Mouse (Mus musculus) hindbrain, embryonic 16.5 days (tissue): Measurements from ENCODE around the gene Crispld2. TPM values are rescaled to one million over a fixed set of nuclear protein-coding genes. Genes with fewer than 3 reads are reported as not detected.

Experiments
- ATAC-seq: fragments of 200-750 bp; cut with Nextera tagmentation; 2 replicates; pipeline ENCODE4 v1.8.0; 2017; ENCODE audit warnings: moderate TSS enrichment, moderate library complexity
- H3K27ac ChIP-seq: fragments of 300-500 bp; sonication (generic); 2 replicates; pipeline ENCODE4 v1.5.1; 2014; ENCODE audit warnings: low read depth, mild to moderate bottlenecking, control low read depth, low read length, moderate library complexity
- H3K27me3 ChIP-seq: fragments of 300-500 bp; sonication (generic); replicated peaks from 2 replicates; pipeline ENCODE4 v1.6.1; 2014; ENCODE audit warnings: low read length; ENCODE audit not compliant: control insufficient read depth, insufficient read depth
- H3K36me3 ChIP-seq: fragments of 300-500 bp; sonication (generic); 2 replicates; pipeline ENCODE4 v1.6.1; 2014; ENCODE audit warnings: mild to moderate bottlenecking, low read length, moderate library complexity, mixed read lengths; ENCODE audit not compliant: control insufficient read depth, insufficient read depth
- H3K4me1 ChIP-seq: fragments of 300-500 bp; sonication (generic); 2 replicates; pipeline ENCODE4 v1.6.1; 2014; ENCODE audit warnings: low read depth, low read length; ENCODE audit not compliant: control insufficient read depth, insufficient read depth
- H3K4me2 ChIP-seq: fragments of 300-500 bp; sonication (generic); 2 replicates; pipeline ENCODE4 v1.6.1; 2014; ENCODE audit warnings: mild to moderate bottlenecking, low read length, control low read depth, moderate library complexity
- H3K4me3 ChIP-seq: fragments of 300-500 bp; sonication (generic); 2 replicates; pipeline ENCODE4 v1.5.1; 2014; ENCODE audit warnings: mild to moderate bottlenecking, low read length, control low read depth, moderate library complexity
- H3K9ac ChIP-seq: fragments of 300-500 bp; sonication (generic); 2 replicates; pipeline ENCODE4 v1.6.1; 2014; ENCODE audit warnings: low read depth, mild to moderate bottlenecking, control low read depth, low read length, moderate library complexity
- H3K9me3 ChIP-seq: fragments of 300-500 bp; sonication (generic); 2 replicates; pipeline ENCODE4 v1.6.1; 2014; ENCODE audit warnings: mild to moderate bottlenecking, low read length, moderate library complexity; ENCODE audit not compliant: control insufficient read depth
- WGBS: fragments of 180-500 bp; shearing (Covaris S2); extraction: QIAGEN DNeasy Blood & Tissue Kit; methylation state at CpG from one replicate; pipeline ENCODE4 v1.1.7; 2014; 5-methylcytosine and 5-hydroxymethylcytosine counted together
- polyA plus RNA-seq: library from polyadenylated mRNA; unstranded; fragments of >200 nt; fragmentation: Nextera tagmentation; extraction: Ambion mirVana; gene quantifications from 2 replicates; pipeline ENCODE4 v1.2.1, GENCODE M21; 2015

Crispld2 gene
- polyA plus RNA-seq, 1 experiment from 2014 or later = 2.7 TPM

DNA sequence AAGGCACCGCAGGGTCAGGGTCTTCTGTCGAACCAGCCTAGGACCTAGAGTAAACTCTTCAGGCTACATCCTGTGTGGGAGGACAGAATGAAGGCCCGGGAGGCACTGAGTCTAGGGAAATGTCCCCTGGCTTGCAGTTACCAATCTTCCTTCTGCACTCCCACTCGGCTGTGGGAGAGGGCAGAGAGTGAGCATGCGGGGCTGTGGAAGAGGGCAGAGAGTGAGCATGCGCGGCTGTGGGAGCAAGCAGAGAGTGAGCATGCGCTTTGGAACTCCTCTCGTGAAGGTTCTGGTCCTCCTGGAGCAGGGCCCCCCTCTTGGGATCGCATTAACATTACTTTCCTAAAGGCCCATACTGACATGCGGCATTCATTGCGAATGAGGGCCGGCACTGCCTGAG is 25.1 kb downstream of the Crispld2 start:
- H3K4me3 ChIP-seq = no peak overlapping the region
- no peaks in the 10 kb centered on the region for H3K36me3 ChIP-seq
- no peaks in the 10 kb centered on the region for H3K27me3 ChIP-seq
- WGBS = 92% methylated on average over 13 of the region's 13 CpGs
- no peak overlapping the region for H3K9ac ChIP-seq
- H3K4me2 ChIP-seq = no peak overlapping the region
- no peak overlapping the region for H3K27ac ChIP-seq
- no peaks in the 10 kb centered on the region for H3K9me3 ChIP-seq
- H3K4me1 ChIP-seq = no peaks in the 10 kb centered on the region
- no peak for ATAC-seq

DNA sequence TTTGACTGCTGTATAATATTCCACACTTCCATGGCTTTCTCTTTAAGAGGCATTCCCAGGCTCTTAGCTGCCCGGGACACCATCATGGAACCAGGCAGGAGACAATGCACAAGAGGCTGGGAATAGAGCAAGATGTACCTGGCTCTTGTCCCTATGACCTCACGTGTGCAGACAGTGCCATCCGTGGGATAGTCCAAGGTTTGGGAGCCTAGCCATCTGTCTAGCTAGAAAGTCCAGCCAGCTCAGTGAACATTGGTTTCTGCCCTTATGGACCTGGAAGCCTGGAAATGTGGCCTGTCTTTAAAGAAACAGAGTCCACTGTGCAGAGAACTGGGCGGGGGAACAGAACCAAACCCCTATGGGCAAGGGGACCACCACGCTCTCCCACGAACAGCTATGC is 25.5 kb downstream of the Crispld2 start:
- Histone ChIP-seq H3K9me3 (no peaks in the 10 kb centered on the region), H3K27me3 (no peaks in the 10 kb centered on the region), H3K4me2 (no peak overlapping the region), H3K9ac (no peak overlapping the region), H3K4me1 (no peaks in the 10 kb centered on the region), H3K27ac (no peak overlapping the region), H3K4me3 (no peak overlapping the region), H3K36me3 (no peaks in the 10 kb centered on the region)
- WGBS = 92% methylated on average over 6 of the region's 6 CpGs
- no peak for ATAC-seq

- Histone ChIP-seq H3K4me3 (no peak overlapping the region), H3K4me1 (no peaks in the 10 kb centered on the region), H3K4me2 (no peak overlapping the region), H3K36me3 (no peaks in the 10 kb centered on the region), H3K27me3 (no peaks in the 10 kb centered on the region), H3K9ac (no peak overlapping the region), H3K27ac (no peak overlapping the region), H3K9me3 (no peaks in the 10 kb centered on the region)
- WGBS = 34% methylated on average over 6 of the region's 6 CpGs
- ATAC-seq = no peak
Observed at GRCm38 (mm10) chr8:120018379-120018778, 26.1 kb downstream of the Crispld2 start.

- Histone ChIP-seq H3K9me3 (no peaks in the 10 kb centered on the region), H3K9ac (no peak overlapping the region), H3K4me3 (no peak overlapping the region), H3K4me2 (no peak overlapping the region), H3K27ac (no peak overlapping the region), H3K27me3 (no peaks in the 10 kb centered on the region), H3K36me3 (no peaks in the 10 kb centered on the region), H3K4me1 (no peaks in the 10 kb centered on the region)
- 77% methylated on average over 5 of the region's 5 CpGs for WGBS
- ATAC-seq = no peak
Observed at GRCm38 (mm10) chr8:120019297-120019696, 27.1 kb downstream of the Crispld2 start.

DNA sequence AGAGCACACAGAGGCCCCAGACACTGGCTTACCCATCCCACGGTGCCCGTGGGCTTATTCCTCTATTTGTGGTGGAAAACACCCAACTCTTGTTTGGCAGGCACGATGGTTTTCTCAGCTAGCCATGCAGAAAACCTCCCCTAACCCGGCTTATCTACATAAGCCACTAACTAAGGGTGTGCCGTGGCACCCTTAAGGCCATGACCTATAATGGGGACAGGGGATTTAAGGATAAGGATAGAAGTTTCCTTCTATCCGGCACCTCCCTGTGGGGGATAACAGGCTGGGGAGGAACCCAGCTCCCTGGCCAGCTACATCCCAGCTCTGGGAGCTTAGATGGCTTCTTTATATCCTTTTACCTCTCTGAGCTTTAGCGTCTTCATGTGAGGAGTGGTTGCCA is 28.1 kb downstream of the Crispld2 start:
- H3K9me3 ChIP-seq = no peaks in the 10 kb centered on the region
- no peaks in the 10 kb centered on the region for H3K36me3 ChIP-seq
- ATAC-seq = no peak
- no peak overlapping the region for H3K9ac ChIP-seq
- no peak overlapping the region for H3K4me3 ChIP-seq
- no peaks in the 10 kb centered on the region for H3K27me3 ChIP-seq
- H3K4me2 ChIP-seq = no peak overlapping the region
- WGBS = 77% methylated on average over 7 of the region's 7 CpGs
- no peaks in the 10 kb centered on the region for H3K4me1 ChIP-seq
- H3K27ac ChIP-seq = no peak overlapping the region

DNA sequence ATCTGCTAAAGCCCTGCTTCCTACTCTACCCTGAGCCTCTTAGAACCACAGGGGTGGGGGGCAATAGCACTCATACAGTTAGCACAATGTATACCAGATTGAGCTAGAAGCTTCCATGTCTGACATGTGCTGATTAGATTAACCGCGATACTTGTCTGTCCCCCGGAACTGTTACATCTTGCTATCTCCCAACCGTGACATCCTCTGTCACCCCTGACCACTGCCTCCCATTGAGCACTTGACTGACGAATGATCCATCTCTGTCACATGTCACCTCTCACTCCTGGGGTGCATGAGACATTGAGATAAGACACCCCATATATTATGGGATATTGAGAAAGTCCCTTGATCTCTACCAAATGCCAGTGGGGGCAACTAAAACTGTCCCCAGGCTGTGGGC is 34.0 kb downstream of the Crispld2 start:
- Histone ChIP-seq H3K9ac (no peak overlapping the region), H3K27me3 (no peaks in the 10 kb centered on the region), H3K4me2 (no peak overlapping the region), H3K36me3 (no peaks in the 10 kb centered on the region), H3K4me3 (no peak overlapping the region), H3K9me3 (no peaks in the 10 kb centered on the region), H3K4me1 (no peaks in the 10 kb centered on the region), H3K27ac (no peak overlapping the region)
- no peak for ATAC-seq
- 79% methylated on average over 5 of the region's 5 CpGs for WGBS

DNA sequence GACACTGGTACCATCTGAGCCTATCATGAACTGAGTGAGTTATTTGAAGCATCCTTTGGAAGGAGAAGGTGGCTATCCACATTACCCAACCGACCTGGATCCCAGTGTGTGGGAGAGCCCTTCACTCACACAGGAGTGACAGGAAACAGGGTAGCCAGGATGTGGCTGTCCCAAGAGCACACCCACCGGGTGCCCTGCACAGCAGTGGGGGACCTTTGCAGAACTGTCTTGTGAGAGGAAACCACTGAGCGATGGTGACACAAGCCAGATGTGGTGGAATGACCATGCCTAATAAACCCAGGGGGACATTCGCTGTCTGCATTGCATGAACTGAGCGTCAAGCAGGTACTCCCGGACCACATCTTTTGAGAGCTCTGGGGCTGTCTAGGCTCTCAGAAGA is 34.8 kb downstream of the Crispld2 start:
- Histone ChIP-seq H3K9me3 (no peaks in the 10 kb centered on the region), H3K4me3 (no peak overlapping the region), H3K27ac (no peak overlapping the region), H3K36me3 (no peaks in the 10 kb centered on the region), H3K4me2 (no peak overlapping the region), H3K27me3 (no peaks in the 10 kb centered on the region), H3K4me1 (no peaks in the 10 kb centered on the region), H3K9ac (no peak overlapping the region)
- no peak for ATAC-seq
- 93% methylated on average over 6 of the region's 6 CpGs for WGBS

DNA sequence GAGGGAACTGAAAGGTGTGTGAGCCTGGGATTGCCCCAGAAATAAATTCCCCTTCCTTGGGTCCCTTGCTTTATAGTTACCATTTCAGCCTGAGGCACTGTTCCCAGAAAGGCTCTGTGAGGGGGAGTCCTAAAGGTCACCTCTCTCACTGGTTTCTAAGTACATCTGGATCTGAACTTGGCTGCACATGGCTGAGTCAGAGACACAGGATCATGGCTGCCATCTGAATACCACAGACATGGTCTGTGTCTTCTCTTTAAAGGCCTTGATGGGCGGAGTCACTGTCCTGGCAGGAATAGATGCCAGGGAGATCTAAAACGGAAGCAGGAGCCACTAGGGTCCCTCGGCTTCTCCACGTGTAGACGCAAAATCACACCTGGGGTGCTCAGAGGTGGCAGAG is 38.2 kb downstream of the Crispld2 start:
- no peaks in the 10 kb centered on the region for H3K27me3 ChIP-seq
- H3K27ac ChIP-seq = no peak overlapping the region
- ATAC-seq = no peak
- WGBS = 77% methylated on average over 5 of the region's 5 CpGs
- no peaks in the 10 kb centered on the region for H3K9me3 ChIP-seq
- no peaks in the 10 kb centered on the region for H3K36me3 ChIP-seq
- H3K9ac ChIP-seq = no peak overlapping the region
- no peak overlapping the region for H3K4me3 ChIP-seq
- no peaks in the 10 kb centered on the region for H3K4me1 ChIP-seq
- H3K4me2 ChIP-seq = no peak overlapping the region

- Histone ChIP-seq H3K4me1 (no peaks in the 10 kb centered on the region), H3K36me3 (no peaks in the 10 kb centered on the region), H3K9ac (no peak overlapping the region), H3K4me2 (no peak overlapping the region), H3K27me3 (no peaks in the 10 kb centered on the region), H3K4me3 (no peak overlapping the region), H3K9me3 (no peaks in the 10 kb centered on the region), H3K27ac (no peak overlapping the region)
- no peak for ATAC-seq
- WGBS = 79% methylated on average over 5 of the region's 5 CpGs
Observed at GRCm38 (mm10) chr8:120032549-120033208, 40.4 kb downstream of the Crispld2 start.

DNA sequence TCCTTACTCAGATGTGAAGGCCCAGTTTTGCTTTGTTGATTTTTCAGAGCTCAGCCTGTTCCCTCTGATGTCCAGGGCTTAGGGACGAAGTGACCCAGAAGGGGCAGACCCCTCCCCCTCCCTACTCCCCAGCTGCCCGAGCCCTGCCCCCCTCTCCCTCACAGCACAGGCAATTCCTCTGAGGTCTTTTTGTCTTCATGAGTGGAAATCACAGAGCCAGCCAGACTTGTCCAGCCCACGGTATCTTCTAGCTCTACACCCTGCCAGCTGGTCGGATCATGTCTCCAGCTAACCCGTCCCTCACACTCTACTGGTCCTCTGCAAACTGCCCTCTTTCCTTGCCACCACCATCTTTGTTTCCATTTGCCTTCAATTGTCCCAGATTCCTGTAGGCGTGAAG is 42.2 kb downstream of the Crispld2 start:
- H3K4me1 ChIP-seq = no peaks in the 10 kb centered on the region
- no peak overlapping the region for H3K4me3 ChIP-seq
- no peak for ATAC-seq
- no peak overlapping the region for H3K27ac ChIP-seq
- H3K9me3 ChIP-seq = no peaks in the 10 kb centered on the region
- no peaks in the 10 kb centered on the region for H3K36me3 ChIP-seq
- H3K27me3 ChIP-seq = no peaks in the 10 kb centered on the region
- WGBS = 37% methylated on average over 6 of the region's 6 CpGs
- no peak overlapping the region for H3K4me2 ChIP-seq
- no peak overlapping the region for H3K9ac ChIP-seq
